Mouse (Mus musculus) liver (tissue): ENCODE data around the gene Tbc1d13.
A peak's percentile ranks its signal among the peaks of the same experiment; 100 is the strongest.

ENCODE experiments used
- DNase-seq: peaks from one replicate; pipeline ENCODE4 v3.0.0-alpha.2; 2020; ENCODE audit warnings: mixed read lengths

Tbc1d13 gene

GRCm38 (mm10) chr2:30182424-30182823 is 48.9 kb downstream of the Tbc1d13 start:
- DNase-seq: no peak

- no peak for DNase-seq
Observed at GRCm38 (mm10) chr2:30183721-30184120, 50.2 kb downstream of the Tbc1d13 start.

DNA sequence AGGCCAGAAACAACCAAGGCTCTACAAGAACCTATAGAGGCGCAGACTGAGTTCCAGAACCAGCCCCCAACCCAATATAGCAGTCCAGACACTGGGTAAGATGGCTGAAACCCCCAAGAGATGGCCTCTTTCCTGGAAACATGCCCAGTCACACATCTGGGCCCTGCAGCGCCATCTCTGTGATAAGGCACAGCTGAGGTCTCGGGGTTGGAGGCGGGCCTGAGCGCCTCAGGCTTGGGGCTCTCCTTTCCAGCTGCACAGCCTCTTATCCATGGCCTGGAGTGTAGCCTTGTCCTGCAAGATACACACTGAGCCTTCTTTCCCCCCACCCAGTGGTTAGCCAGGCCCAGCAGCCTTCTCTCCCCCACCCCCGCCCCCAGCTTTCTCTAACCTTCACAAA is 51.7 kb downstream of the Tbc1d13 start:
- peak; percentile 86 for DNase-seq

DNA sequence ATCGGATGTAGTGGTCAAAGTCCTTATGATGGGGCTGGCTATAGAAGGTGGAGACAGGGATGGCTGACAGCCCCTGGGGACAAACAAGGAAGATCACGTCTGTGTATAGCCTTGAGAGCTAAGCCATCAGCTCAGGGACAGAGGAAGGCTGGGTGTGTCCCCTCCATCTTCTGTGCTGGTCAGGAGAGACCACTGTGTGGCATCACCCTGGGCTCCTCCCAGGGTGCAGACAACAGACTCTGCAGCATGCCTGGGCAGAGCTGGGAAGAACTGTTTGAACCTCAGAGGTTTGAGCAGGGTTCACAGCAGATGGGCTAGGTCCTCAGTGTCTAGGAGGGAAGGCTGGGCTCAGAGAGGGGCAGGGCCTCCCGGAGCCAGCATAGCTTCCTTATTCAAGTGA is 52.1 kb downstream of the Tbc1d13 start:
- no peak for DNase-seq

DNA sequence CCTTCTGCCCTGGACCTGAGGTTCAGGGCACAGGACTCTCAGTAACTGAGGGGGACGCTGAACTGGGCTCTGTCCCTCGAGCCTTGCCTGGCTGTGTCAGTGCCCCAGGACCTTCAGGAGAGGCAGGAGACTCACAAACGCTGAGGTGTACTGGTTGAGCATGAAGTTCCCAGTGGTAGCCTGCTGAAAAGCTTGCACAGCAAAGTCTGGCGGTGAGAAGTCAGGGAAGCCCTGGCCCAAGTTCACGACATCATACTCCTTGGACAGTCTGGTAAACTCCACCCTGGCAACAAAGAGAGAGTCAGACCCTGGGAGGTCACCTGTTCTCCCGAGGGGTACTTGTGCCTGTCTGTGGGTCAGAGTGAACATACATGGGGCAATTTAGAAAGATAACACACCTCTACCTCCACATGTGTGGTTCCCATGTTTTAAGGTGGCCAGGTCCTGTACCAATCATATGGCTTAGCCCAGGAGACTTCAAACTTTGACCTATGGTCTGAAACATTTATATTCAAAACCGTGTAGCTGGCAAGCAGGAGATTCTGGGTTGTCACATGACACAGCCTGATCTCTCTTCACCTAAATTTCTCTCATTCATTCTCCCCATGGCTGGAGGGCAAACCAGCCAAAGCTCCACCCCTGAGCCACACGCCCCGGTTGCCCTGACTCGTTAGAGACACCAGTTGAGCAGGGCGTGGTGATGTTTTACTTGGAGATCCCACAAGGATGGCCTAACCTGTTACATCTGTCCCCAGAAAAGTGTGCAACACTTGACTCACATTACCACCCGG is 58.4 kb downstream of the Tbc1d13 start:
- no peak for DNase-seq

- DNase-seq: no peak
Observed at GRCm38 (mm10) chr2:30194656-30195055, 61.1 kb downstream of the Tbc1d13 start.

DNA sequence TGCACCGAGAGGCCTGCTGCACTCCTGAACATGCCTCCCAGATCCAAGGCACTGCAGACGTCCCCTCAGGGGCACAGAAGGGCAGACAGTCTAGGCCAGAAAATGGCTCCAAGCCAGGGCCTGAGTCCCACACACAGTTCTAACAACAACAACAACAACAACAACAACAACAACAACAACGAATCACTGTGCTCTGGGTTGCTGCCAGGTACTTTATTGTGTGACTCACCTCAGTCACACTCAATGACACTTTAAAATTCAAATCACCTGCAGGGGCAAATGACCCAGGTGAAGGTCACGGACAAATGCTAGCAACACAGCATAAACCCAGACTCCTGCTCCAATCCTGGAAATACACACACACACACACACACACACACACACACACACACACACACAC is 64.5 kb downstream of the Tbc1d13 start:
- DNase-seq: no peak

- DNase-seq: no peak
Observed at GRCm38 (mm10) chr2:30199984-30200383, 66.4 kb downstream of the Tbc1d13 start.

DNA sequence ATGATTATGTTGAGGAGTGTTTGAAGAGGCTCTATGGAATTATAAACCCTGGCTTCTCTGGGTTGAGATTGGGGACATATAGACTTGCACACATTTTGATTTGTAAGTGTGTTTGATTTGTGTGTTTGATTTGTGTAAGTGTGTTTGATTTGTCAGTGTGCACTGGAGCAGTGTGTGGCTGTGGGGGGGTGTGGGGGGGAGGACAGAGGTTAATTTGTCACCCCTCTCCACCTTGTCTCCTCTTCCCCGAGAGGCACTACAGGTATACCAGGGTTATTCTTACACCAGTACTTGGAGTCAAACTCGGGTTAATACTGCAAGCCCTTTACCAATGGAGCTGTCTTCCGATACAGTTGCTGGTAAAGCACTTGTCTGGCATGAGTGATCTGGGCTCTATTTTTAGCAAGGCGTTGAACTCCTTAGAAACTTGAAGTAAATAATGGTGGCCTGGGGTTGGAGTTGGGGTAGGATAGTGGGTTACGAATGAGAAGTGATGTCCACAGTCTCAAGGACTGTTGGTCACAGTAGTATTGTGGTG is 66.9 kb downstream of the Tbc1d13 start:
- no peak for DNase-seq
